Mouse (Mus musculus) lung, postnatal 0 days (tissue): Measurements from ENCODE around the gene Ak5.

ENCODE experiments used
- CTCF ChIP-seq: IDR thresholded peaks from 2 replicates; pipeline ENCODE4 v1.5.1; 2016; ENCODE audit warnings: antibody characterized with exemption, mild to moderate bottlenecking
- EP300 ChIP-seq: IDR thresholded peaks from 2 replicates; pipeline ENCODE4 v1.6.1; 2016; ENCODE audit warnings: antibody characterized with exemption, mild to moderate bottlenecking, control low read depth

DNA sequence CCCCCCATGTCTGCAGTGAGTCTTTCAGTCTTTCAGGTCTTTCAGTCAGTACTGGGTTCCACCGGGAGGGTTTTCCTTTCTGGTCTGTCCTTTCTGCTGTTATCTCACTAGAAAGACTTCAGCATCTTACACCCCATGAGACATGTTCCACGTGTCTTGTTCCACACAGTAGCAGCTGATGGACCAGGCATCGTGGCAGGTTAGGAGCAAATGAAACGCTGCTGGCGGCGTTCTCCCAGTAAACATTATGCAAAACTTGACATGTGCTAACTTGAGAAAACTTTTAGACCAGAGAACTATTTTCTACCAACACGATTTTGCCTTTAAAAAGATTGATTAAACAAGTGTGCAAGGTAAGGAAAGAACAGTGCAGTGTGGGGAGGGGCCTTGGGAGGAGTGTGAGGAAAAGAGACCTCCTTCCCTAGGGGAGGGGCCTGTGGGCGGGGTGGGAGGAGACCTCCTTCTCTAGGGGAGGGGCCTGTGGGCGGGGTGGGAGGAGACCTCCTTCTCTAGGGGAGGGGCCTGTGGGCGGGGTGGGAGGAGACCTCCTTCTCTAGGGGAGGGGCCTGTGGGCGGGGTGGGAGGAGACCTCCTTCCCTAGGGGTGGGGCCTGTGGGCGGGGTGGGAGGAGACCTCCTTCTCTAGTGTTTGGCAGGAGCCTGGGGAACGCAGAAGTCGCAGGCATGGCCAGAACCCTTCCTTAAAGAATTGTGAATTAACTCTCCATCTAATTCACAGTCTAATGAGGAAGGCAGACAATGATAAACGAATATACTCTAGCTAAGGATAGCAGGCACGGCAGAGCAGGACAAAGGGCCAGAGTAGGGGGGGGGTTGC is 189.3 kb downstream of the Ak5 start:
- no peak for TF ChIP-seq CTCF
- no peak for TF ChIP-seq EP300
